Mouse (Mus musculus): ENCODE measurements around the gene Aldh1l1. TPM values are rescaled to one million over a fixed set of nuclear protein-coding genes. Genes with fewer than 3 reads are reported as not detected.
A peak's percentile ranks its signal among the peaks of the same experiment; 100 is the strongest.

Gene Aldh1l1
- total RNA-seq, 2 experiments from 2014 or later: 1.7 to 4.9 TPM

GRCm38 (mm10) chr6:90506673-90507311, 20.6 kb downstream of the Aldh1l1 start:
- DNase-seq: peak; percentile 92 to 95

GRCm38 (mm10) chr6:90507443-90507842, 21.2 kb downstream of the Aldh1l1 start:
- DNase-seq: peak in 1 of 2 experiments; percentile 28

DNA sequence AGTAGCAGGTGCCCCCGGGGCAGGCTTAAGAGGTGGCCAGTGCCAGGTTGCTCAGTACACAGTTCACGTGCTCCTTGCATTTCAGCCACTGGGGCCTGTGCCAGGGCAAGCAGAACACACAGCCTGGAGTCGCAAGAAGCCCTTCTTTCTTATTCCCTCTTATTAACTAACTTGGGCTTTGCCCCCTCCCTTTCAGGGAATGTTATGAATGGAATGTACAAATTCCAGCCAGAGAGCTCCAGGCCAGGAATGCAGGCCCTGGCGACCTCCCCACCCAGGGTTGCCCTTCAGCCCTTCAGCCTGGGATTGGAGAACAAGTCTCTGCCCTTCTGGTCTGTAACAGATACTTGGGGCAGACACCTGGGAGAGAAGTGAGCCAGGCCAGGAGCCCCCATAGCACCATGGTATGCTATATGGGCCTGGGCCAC, 22.0 kb downstream of the Aldh1l1 start:
- peak; percentile 84 to 87 for DNase-seq

DNA sequence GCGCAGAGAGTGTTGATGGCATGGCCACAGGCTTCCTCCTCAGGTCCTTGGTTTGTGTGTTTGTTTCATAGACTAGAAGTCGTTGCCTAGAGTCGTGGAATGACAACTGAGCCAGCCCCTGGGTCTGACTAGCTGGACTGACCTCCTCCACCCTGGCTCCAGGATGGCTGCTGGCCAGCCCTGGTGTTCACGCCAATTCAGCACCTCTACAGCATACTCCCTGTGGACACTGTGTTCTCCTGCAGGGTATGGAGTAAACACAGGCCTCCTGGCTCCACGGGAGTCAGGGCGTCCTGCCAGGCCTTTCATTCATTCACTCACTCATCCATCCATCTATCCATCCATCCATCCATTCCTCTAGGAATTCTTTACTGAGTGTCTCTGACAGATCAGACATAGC, 22.9 kb downstream of the Aldh1l1 start:
- DNase-seq: peak; percentile 89 to 93

GRCm38 (mm10) chr6:90512416-90512815, 26.2 kb downstream of the Aldh1l1 start:
- DNase-seq: no peak

GRCm38 (mm10) chr6:90513074-90513856, 27.0 kb downstream of the Aldh1l1 start:
- DNase-seq: no peak

- DNase-seq: peak; percentile 35 to 52
These were observed 28.1 kb downstream of the Aldh1l1 start for GRCm38 (mm10) chr6:90514369-90514768.

DNA sequence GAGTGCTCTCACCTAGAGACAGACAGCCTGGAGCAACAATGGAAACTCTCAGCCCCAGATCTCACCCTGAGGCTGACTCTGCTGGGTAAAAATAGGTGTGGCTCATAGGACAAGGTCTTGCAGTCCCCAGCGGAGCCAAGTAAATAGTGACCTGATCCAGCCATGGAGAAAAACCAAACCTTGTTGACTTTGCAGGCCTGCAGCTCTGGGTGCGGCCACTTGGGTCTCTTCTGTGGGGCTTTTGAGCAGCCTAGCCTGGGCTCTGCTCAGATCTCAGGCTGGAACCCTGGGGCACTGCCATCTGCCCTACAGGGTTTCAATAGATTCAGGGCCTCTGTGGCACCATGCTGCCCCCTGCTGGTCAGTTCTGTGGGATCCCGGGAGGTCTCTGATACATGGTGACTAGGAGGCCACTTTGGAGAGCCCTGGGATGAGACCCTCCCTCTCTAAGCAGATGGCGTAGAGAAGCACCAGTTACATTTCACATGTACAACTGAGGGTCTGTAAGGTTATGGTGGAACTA, 28.7 kb downstream of the Aldh1l1 start:
- DNase-seq: peak; percentile 89 to 98

DNA sequence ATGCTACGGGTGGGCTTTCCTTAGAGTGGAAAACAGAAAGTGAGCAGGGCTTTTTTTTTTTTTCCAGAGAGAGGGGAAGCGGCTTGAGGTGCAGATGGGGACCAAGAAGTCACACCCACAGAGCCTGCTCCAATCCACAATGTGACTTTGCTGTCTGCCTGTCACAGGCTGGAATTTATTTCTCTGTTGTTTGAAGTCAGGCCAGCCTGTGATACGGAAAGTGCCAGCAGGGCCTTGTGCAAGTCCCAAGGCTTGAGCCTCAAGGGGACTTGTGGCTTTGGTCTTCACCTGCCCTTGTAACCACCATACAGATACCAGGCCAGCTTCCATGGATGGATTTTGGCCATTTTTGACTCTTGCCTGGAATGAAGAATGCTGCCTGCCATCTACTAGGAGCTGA, 32.7 kb downstream of the Aldh1l1 start:
- peak; percentile 37 to 45 for DNase-seq

GRCm38 (mm10) chr6:90519375-90519774, 33.1 kb downstream of the Aldh1l1 start:
- DNase-seq: no peak

GRCm38 (mm10) chr6:90526406-90526805, 40.2 kb downstream of the Aldh1l1 start:
- no peak for DNase-seq

DNA sequence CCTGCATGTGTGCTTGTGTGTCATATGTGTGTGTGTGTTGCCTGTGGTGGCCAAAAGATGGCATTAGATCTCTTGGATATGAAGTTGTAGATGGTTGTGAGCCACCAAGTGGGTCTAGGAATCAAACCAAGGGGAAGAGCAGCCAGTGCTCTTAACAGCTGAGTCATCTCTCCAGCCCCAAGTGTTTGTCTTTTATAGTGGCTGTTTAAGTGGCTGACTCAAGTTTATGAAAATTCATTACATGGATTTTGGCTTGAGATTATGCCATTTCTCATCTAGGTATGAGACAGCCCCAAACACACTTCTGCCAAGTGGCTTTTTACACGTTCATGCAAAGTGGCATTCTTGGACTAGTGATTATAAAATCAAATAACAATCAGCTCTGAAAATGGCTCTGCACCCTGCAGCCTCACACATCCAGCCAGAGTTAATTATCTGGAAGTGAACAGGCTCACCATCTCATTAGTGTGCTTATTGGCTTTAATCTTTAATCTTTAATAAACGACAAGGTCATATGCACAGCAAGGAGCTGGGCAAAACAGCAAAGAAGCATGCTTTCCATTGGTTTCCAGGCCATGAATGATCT, 43.3 kb downstream of the Aldh1l1 start:
- DNase-seq: no peak

DNA sequence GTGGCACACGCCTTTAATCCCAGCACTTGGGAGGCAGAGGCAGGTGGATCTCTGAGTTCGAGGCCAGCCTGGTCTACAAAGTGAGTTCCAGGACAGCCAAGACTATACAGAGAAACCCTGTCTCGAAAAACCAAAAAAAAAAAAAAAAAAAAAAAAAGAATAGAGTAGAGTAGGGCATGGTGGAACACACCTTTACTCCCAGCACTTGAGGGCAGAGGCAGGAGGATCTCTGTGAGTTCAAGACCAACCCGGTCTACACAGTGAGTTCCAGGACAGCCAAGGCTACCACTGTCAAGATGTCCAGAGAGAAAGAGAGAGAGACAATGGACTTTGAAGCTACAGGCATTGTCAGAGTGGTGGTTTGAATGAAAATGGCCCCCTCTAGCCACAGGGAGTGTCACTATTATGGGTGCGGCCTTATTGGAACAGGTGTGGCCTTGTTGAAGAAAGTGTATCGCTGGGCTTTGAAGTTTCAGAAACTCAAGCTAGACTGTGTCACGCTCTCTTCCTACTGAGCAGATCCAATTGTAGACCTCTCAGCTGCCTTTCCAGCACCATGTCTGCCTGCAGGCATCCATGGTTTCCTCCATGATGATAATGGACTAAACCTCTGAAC, 46.5 kb downstream of the Aldh1l1 start:
- no peak for DNase-seq

- DNase-seq: no peak
These were observed 47.3 kb downstream of the Aldh1l1 start for GRCm38 (mm10) chr6:90533505-90533904.

GRCm38 (mm10) chr6:90534701-90535475, 48.7 kb downstream of the Aldh1l1 start:
- DNase-seq: peak; percentile 70 to 80

GRCm38 (mm10) chr6:90536824-90537223, 50.6 kb downstream of the Aldh1l1 start:
- DNase-seq: no peak

- DNase-seq: peak; percentile 78 to 92
These were observed 51.7 kb downstream of the Aldh1l1 start for GRCm38 (mm10) chr6:90537941-90538340.

DNA sequence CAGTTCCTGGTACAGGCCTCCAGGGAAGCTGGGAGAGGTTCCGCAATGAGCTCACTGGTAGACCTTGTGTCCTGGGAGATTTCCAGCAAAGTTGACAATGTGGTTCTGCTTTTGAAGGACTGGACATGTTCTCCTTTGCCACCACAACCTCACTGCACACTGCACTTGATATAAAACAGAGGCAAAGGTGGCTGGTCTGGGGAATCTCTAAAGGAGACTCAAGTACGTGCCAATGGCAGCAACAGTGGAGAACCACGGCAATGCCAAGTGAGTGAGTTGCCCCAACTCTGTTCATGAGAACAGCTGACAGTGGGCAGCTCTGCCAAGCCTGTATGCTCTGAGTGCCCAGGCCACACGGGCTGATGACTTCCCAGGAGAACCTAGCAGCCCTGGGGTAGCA, 53.0 kb downstream of the Aldh1l1 start:
- DNase-seq: peak; percentile 41 to 69

DNA sequence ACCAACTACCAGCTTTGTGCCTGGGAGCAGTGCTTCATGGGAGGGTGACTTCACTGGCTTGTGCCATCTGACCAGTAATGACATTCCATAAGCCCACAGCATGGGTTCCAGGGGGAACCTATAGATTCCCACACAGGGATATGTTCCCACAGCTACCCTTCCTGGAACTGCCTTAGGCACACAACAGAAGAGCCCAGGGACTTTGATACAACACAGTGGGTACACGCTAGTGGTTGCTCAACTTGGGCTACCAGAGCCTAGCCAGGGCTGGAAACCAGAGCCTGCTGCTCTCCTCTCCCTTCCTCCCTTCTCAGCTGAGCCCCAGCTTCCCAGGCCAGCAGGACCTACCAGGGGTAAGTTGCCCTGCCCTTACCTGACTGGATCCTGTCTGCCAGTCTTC, 54.3 kb downstream of the Aldh1l1 start:
- DNase-seq: no peak

GRCm38 (mm10) chr6:90541367-90541772, 55.1 kb downstream of the Aldh1l1 start:
- no peak for DNase-seq

DNA sequence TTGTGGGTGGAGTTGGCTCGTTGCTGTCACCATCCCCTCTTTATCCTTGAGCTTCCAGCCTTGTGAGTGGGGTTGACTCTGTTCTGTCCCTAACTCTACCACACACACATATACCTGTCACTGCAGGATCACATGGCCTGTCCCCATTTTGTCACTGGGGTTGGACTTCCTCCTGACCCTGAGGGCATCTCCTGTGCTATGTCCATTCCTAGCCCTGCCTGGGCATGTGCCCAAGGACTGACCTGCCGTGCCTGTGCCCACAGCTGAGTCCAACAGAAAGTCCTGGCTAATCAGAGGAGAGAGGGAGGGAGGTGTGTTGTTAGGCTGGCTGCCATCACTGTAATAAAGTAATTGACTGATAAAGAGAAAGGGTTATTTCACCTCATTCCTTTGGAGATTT, 58.2 kb downstream of the Aldh1l1 start:
- DNase-seq: peak; percentile 36 to 56

GRCm38 (mm10) chr6:90546274-90546673, 60.0 kb downstream of the Aldh1l1 start:
- no peak for DNase-seq

Data from heart, adult 18-20 months (tissue).